Mouse (Mus musculus): ENCODE data around the gene Ttc30a2. TPM values are rescaled to one million over a fixed set of nuclear protein-coding genes. Genes with fewer than 3 reads are reported as not detected.
"Not testable (repeated sequence)": the region's sequence is repeated elsewhere in the genome, so short reads cannot be mapped to it uniquely, and the experiment has no call there.

Ttc30a2 gene
- polyA plus RNA-seq (2015; fragmentation: Nextera tagmentation; extraction: Ambion mirVana): 1.1 and 1.6 TPM in 2 replicates

- not testable (repeated sequence) for H3K4me3 ChIP-seq (replicated peaks); H3K36me3 ChIP-seq; H3K9ac ChIP-seq (replicated peaks); H3K4me1 ChIP-seq (replicated peaks); H3K27me3 ChIP-seq; H3K9me3 ChIP-seq; H3K27ac ChIP-seq
- peak; percentile 34; the same call in 1 of the 2 replicates for ATAC-seq
- 0 out of 2 replicates have a peak within 1 kb of the TSS, but pooled peaks have one; percentile 19 for H3K4me2 ChIP-seq (replicated peaks)
- WGBS: 28% methylated on average over 19 of the region's 24 CpGs
Measured at GRCm38 (mm10) chr2:75977752-75978368, at the start of gene Ttc30a2. Gene Ttc30a2 (minus strand): TSS chr2:75978170.

GRCm38 (mm10) chr2:76016890-76017289, 38.9 kb upstream of the Ttc30a2 start:
- Histone ChIP-seq H3K27ac (0 out of 2 replicates have a peak overlapping the region, but pooled peaks have one; percentile 3), H3K27me3 (no peaks in the 10 kb centered on the region), H3K4me3 (replicated peaks) (no peak overlapping the region), H3K4me2 (replicated peaks) (peak overlapping the region; percentile 19; the same call in 1 of the 2 replicates), H3K36me3 (no peaks in the 10 kb centered on the region), H3K4me1 (replicated peaks) (peaks cover 24% of the 10 kb centered on the region), H3K9me3 (no peaks in the 10 kb centered on the region), H3K9ac (replicated peaks) (no peak overlapping the region)
- 3% methylated on average over 7 of the region's 7 CpGs for WGBS
- ATAC-seq: peak; percentile 80

DNA sequence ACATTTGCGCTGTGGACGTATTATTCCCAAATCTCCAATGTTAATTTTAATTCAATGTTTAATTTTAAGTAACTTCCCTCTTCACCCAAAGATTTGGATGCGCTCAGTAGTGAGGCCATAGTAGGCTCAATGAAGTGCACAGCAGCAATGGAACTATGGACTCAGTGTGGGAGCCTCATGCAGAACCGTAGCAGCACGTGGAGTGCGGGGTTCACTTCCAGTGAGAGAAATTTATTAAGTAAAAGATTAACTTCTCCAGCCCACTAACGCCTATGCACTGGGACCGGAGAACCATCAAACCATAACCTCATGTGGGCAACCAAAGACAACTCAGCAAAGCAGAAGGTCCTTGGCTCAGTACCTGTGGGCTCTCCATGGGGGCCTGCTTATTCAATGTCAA, 38.2 kb upstream of the Ttc30a2 start:
- Histone ChIP-seq H3K9me3 (no peaks in the 10 kb centered on the region), H3K9ac (replicated peaks) (no peak overlapping the region), H3K27ac (no peak overlapping the region), H3K27me3 (no peaks in the 10 kb centered on the region), H3K36me3 (no peaks in the 10 kb centered on the region), H3K4me3 (replicated peaks) (no peak overlapping the region), H3K4me1 (replicated peaks) (peaks cover 22% of the 10 kb centered on the region), H3K4me2 (replicated peaks) (no peak overlapping the region)
- no peak for ATAC-seq
- 76% methylated on average over 8 of the region's 8 CpGs for WGBS

- no peaks in the 10 kb centered on the region for H3K27me3 ChIP-seq
- ATAC-seq: no peak
- no peaks in the 10 kb centered on the region for H3K9me3 ChIP-seq
- WGBS: 93% methylated on average over 7 of the region's 7 CpGs
- no peaks in the 10 kb centered on the region for H3K36me3 ChIP-seq
- H3K27ac ChIP-seq: no peak overlapping the region
- H3K9ac ChIP-seq (replicated peaks): no peak overlapping the region
- H3K4me2 ChIP-seq (replicated peaks): no peak overlapping the region
- no peak overlapping the region for H3K4me3 ChIP-seq (replicated peaks)
- peaks cover 18% of the 10 kb centered on the region for H3K4me1 ChIP-seq (replicated peaks)
Measured at GRCm38 (mm10) chr2:76015460-76015859, 37.5 kb upstream of the Ttc30a2 start.

- WGBS: 88% methylated on average over 3 of the region's 3 CpGs
- Histone ChIP-seq H3K9me3 (no peaks in the 10 kb centered on the region), H3K4me3 (replicated peaks) (no peak overlapping the region), H3K9ac (replicated peaks) (no peak overlapping the region), H3K27ac (no peak overlapping the region), H3K36me3 (no peaks in the 10 kb centered on the region), H3K27me3 (no peaks in the 10 kb centered on the region), H3K4me1 (replicated peaks) (peaks cover 18% of the 10 kb centered on the region), H3K4me2 (replicated peaks) (no peak overlapping the region)
- no peak for ATAC-seq
Measured at GRCm38 (mm10) chr2:76014659-76015058, 36.7 kb upstream of the Ttc30a2 start.

GRCm38 (mm10) chr2:76006194-76006593, 28.2 kb upstream of the Ttc30a2 start:
- Histone ChIP-seq H3K4me2 (replicated peaks) (no peak overlapping the region), H3K4me1 (replicated peaks) (peaks cover 5% of the 10 kb centered on the region; the same call in 1 of the 2 replicates)
- 10% methylated on average over 4 of the region's 4 CpGs for WGBS

DNA sequence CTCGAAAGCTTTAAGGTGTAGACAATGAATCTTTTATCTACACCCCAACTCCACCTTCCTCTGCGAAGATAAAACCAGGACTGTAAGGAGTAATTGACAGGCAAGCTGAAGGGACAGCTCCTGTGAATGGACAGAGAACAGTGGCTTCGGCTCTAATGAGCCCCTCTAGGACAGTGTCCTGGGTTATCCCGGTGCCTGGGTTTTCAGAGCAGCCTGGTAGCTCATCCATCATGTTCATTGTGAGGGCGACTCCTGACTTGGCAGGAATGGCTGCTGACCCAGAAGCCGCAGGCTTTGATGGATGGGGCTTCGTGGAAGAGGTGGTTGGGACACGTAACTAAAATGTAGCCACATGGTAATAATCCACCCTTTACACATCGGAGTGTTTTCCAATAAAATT, 24.9 kb upstream of the Ttc30a2 start:
- H3K4me3 ChIP-seq (replicated peaks): no peak overlapping the region
- no peak for ATAC-seq
- H3K4me2 ChIP-seq (replicated peaks): no peak overlapping the region
- H3K9me3 ChIP-seq: no peaks in the 10 kb centered on the region
- no peak overlapping the region for H3K9ac ChIP-seq (replicated peaks)
- no peak overlapping the region for H3K27ac ChIP-seq
- 83% methylated on average over 9 of the region's 9 CpGs for WGBS
- no peaks in the 10 kb centered on the region for H3K27me3 ChIP-seq
- peaks cover 5% of the 10 kb centered on the region; the same call in 1 of the 2 replicates for H3K4me1 ChIP-seq (replicated peaks)
- no peaks in the 10 kb centered on the region for H3K36me3 ChIP-seq

More at GRCm38 (mm10) chr2:76006194-76006593, 28.2 kb upstream of the Ttc30a2 start:
- no peak overlapping the region for H3K9ac ChIP-seq (replicated peaks)
- no peaks in the 10 kb centered on the region for H3K9me3 ChIP-seq
- no peak overlapping the region for H3K4me3 ChIP-seq (replicated peaks)
- no peak for ATAC-seq
- H3K27me3 ChIP-seq: no peaks in the 10 kb centered on the region
- H3K27ac ChIP-seq: no peak overlapping the region
- H3K36me3 ChIP-seq: no peaks in the 10 kb centered on the region

DNA sequence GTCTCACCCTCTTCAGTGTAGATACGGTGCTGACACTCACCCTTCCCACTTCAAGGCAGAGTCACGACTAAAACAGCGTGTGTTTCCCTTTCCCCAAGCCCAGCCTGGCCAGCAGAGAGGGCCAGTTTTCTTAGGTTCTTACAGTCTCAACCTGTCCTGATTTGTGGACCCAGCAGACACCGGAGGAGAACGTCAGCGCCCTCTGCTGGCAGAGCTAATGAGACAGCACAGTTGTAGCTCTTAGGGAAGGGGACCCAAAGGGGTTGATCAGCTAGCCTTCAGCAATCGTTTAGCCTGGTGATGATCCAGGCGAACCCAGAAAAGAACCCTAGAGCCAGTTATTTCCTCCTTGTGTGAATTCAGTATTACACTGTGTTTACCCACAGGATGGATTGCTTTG, 23.4 kb upstream of the Ttc30a2 start:
- H3K4me3 ChIP-seq (replicated peaks): no peak overlapping the region
- no peaks in the 10 kb centered on the region for H3K27me3 ChIP-seq
- peaks cover 5% of the 10 kb centered on the region; the same call in 1 of the 2 replicates for H3K4me1 ChIP-seq (replicated peaks)
- no peak overlapping the region for H3K9ac ChIP-seq (replicated peaks)
- 49% methylated on average over 8 of the region's 8 CpGs for WGBS
- no peaks in the 10 kb centered on the region for H3K9me3 ChIP-seq
- ATAC-seq: no peak
- H3K36me3 ChIP-seq: no peaks in the 10 kb centered on the region
- H3K27ac ChIP-seq: no peak overlapping the region
- no peak overlapping the region for H3K4me2 ChIP-seq (replicated peaks)

DNA sequence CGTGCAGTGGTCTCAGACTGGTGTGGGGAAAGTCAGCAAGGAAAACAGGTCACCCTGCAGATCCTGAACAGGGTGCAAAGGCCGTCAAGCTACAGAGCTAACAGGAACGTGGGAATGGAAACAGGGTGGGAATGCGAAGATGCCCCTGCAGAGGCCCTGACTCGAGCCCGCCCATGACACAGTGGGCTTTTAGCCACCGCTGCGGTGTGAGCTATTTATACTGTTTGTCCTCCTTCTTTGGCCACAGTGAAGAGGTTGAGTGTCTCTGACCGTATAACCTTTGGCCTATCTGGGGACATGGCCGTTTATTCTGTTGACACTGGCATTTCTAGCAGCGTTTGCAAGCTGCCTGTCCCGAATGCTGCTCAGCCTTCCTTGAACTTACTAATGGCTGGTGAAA, 21.7 kb upstream of the Ttc30a2 start:
- no peak overlapping the region for H3K4me3 ChIP-seq (replicated peaks)
- no peaks in the 10 kb centered on the region for H3K27me3 ChIP-seq
- H3K36me3 ChIP-seq: no peaks in the 10 kb centered on the region
- no peak overlapping the region for H3K9ac ChIP-seq (replicated peaks)
- 64% methylated on average over 12 of the region's 12 CpGs for WGBS
- no peak for ATAC-seq
- H3K27ac ChIP-seq: no peak overlapping the region
- no peaks in the 10 kb centered on the region for H3K4me1 ChIP-seq (replicated peaks)
- H3K9me3 ChIP-seq: no peaks in the 10 kb centered on the region
- H3K4me2 ChIP-seq (replicated peaks): no peak overlapping the region

- Histone ChIP-seq H3K4me2 (replicated peaks) (no peak overlapping the region), H3K27me3 (no peaks in the 10 kb centered on the region), H3K27ac (no peak overlapping the region), H3K4me1 (replicated peaks) (no peaks in the 10 kb centered on the region), H3K36me3 (no peaks in the 10 kb centered on the region), H3K4me3 (replicated peaks) (no peak overlapping the region), H3K9me3 (no peaks in the 10 kb centered on the region), H3K9ac (replicated peaks) (no peak overlapping the region)
- 0 out of 2 replicates have a peak, but pooled peaks have one; percentile 53 for ATAC-seq
- 59% methylated on average over 8 of the region's 8 CpGs for WGBS
Measured at GRCm38 (mm10) chr2:75998692-75999091, 20.7 kb upstream of the Ttc30a2 start.

DNA sequence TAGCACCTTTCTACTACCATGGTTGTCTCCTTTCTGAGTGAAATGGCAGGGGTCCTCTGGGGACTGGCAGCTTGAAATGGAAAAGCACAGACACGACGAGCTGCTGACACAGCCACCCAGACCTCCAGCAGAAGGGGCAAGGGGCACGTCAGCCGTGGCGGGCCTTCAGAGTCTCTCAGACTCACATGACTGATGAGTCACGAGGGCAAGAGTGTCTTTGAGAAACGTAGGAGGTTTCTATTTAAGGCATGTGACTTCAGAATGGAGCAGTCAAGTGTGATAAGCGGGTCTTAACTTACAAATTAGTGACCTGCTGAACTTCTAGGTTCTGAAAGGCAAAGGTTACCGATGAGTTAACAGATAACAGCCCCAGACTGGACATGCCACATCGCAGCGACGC, 19.8 kb upstream of the Ttc30a2 start:
- H3K4me1 ChIP-seq (replicated peaks): no peaks in the 10 kb centered on the region
- no peak overlapping the region for H3K9ac ChIP-seq (replicated peaks)
- 73% methylated on average over 12 of the region's 12 CpGs for WGBS
- H3K36me3 ChIP-seq: no peaks in the 10 kb centered on the region
- no peaks in the 10 kb centered on the region for H3K9me3 ChIP-seq
- ATAC-seq: no peak
- H3K27me3 ChIP-seq: no peaks in the 10 kb centered on the region
- H3K4me2 ChIP-seq (replicated peaks): no peak overlapping the region
- no peak overlapping the region for H3K27ac ChIP-seq
- no peak overlapping the region for H3K4me3 ChIP-seq (replicated peaks)

DNA sequence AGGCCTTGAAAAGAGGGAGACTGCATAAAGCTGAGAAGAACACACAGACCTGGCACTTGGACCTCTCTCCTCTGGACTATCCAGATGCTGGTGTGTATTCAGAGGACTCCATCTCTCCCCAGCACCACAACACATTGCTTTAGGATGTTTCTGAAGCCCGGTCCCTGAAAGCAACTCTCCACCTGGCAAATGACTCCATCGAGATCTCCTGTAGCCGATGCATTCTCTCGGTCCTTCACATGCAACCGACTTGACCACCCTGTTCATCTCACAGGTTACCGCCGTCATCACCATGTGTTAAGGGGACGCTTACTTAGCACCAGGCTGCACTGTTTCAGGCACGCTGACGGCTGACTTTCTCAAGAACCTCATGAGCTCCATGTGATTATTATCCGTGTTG, 16.9 kb upstream of the Ttc30a2 start:
- no peaks in the 10 kb centered on the region for H3K36me3 ChIP-seq
- H3K9me3 ChIP-seq: no peaks in the 10 kb centered on the region
- WGBS: 95% methylated on average over 11 of the region's 11 CpGs
- H3K4me1 ChIP-seq (replicated peaks): peaks cover 4% of the 10 kb centered on the region; the same call in 1 of the 2 replicates
- no peak overlapping the region for H3K9ac ChIP-seq (replicated peaks)
- H3K27ac ChIP-seq: no peak overlapping the region
- H3K27me3 ChIP-seq: no peaks in the 10 kb centered on the region
- H3K4me2 ChIP-seq (replicated peaks): no peak overlapping the region
- no peak for ATAC-seq
- no peak overlapping the region for H3K4me3 ChIP-seq (replicated peaks)

Data from midbrain, embryonic 13.5 days (tissue).